8 mouse cellular contexts compared by ENCODE assay signal in the genomic region with DNA sequence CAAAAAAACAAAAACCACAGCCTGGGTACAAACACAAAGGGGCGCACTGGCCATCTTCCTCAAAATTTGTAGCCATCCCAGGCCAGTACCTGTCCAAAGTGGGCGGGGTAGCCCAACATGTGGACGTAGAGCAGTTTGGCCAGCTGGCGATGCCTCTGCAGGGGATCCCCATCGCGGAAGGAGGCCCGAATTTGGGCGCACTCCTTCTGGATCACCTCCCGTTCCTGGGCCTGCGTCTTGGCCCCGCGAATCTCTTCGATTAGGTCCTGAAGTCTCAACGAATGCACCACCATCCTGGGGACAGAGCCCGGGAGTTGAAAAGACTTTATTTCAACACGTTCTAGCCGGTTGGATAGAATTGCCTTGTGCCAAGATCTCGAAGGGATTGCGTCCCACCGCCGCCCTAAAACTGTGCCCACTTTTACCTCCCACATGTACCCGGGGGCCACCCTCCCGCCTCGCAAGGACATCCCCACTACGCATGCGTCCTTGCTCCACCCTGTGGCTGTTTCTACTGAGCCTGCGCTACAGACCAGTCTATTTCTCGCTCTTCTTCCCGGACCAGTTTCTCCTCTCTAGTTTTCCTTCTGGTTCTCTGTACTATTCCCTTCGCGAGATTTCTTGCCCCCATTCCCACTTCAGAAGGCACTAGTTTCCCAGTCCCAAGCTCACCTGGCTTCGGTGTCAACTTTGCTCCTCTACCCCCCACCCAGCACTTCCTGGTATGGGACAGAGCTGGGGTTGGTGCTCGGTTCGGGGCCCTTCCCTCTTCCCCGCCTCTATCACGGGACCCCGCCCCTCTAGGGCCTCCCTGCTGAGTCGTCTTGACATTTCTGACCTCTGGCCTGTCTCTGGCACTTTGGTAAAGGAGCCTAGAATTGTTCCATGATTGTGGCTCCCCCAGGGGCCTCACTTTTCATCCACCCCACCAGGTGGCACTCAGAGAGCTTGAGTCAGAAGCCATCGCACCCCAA. TPM values are rescaled to one million over a fixed set of nuclear protein-coding genes. Genes with fewer than 3 reads are reported as not detected.
A peak's percentile ranks its signal among the peaks of the same experiment; 100 is the strongest.
DNase-seq lines count a peak whose midpoint lies in the region; ATAC-seq and TF ChIP-seq lines count a peak whose summit lies in the region.

A gene (minus strand): TSS at position 758 of the 974 bp plus-strand sequence.

- peak within 1 kb of the TSS; percentile 96 for H3K4me2 ChIP-seq in forebrain, postnatal 0 days (ENCODE audit: low read depth)
- peak within 1 kb of the TSS; percentile 94 for H3K4me2 ChIP-seq in lung, postnatal 0 days (replicated peaks; ENCODE audit: low read depth, low read length)

- peak; percentile 99 for DNase-seq in G1E (ENCODE audit: low spot score)
- peak; percentile 88 for DNase-seq in cerebellum, adult 11-12 months
- peak; percentile 93 for DNase-seq in forebrain, postnatal 0 days
- DNase-seq in heart, postnatal 4 days: peak; percentile 79
- peak; percentile 90 for DNase-seq in layer of hippocampus, adult 9-11 months
- DNase-seq in lung, postnatal 0 days (ENCODE audit: low spot score): peak; percentile 89
- DNase-seq in ovary, postnatal 10 days (ENCODE audit: low spot score): peak; percentile 64
- DNase-seq in thymus, postnatal 14 days: peak; percentile 89

- peaks cover 43% of the 10 kb centered on the region for H3K36me3 ChIP-seq in G1E (replicated peaks)
- peaks cover 2% of the 10 kb centered on the region; the same call in 1 of the 2 replicates for H3K36me3 ChIP-seq in forebrain, postnatal 0 days (ENCODE audit: insufficient read depth)
- 0 out of 2 replicates have a peak, but pooled peaks cover 2% of the 10 kb centered on the region for H3K36me3 ChIP-seq in lung, postnatal 0 days (ENCODE audit: insufficient read depth, low read length)

- peak within 1 kb of the TSS; percentile 83 for H3K27ac ChIP-seq in forebrain, postnatal 0 days (ENCODE audit: low read depth, low read length)
- H3K27ac ChIP-seq in lung, postnatal 0 days (ENCODE audit: low read length): peak within 1 kb of the TSS; percentile 32; the same call in 1 of the 2 replicates

- peak within 1 kb of the TSS; percentile 75 for H3K4me3 ChIP-seq in G1E (ENCODE audit: low read depth, low read length)
- H3K4me3 ChIP-seq in forebrain, postnatal 0 days (ENCODE audit: low read depth, low read length): peak within 1 kb of the TSS; percentile 35
- peak within 1 kb of the TSS; percentile 54 for H3K4me3 ChIP-seq in lung, postnatal 0 days (ENCODE audit: low read depth, low read length)

- ATAC-seq in G1E (ENCODE audit: extremely low read depth, insufficient number of reproducible peaks, low FRiP score, poor library complexity, severe bottlenecking): peak; percentile 96
- peak; percentile 65 for ATAC-seq in forebrain, postnatal 0 days
- ATAC-seq in lung, postnatal 0 days: peak; percentile 84

- WGBS in forebrain, postnatal 0 days: under 1% methylated on average over 39 of the region's 39 CpGs
- WGBS in lung, postnatal 0 days: 1% methylated on average over 39 of the region's 39 CpGs

- H3K27me3 ChIP-seq in G1E (ENCODE audit: insufficient read depth, low read length): peaks cover 23% of the 10 kb centered on the region
- H3K27me3 ChIP-seq in forebrain, postnatal 0 days (ENCODE audit: insufficient read depth, low read length): no peaks in the 10 kb centered on the region
- peaks cover 14% of the 10 kb centered on the region; the same call in 1 of the 2 replicates for H3K27me3 ChIP-seq in lung, postnatal 0 days (replicated peaks; ENCODE audit: insufficient read depth, low read length)

- H3K9ac ChIP-seq in forebrain, postnatal 0 days: peak within 1 kb of the TSS; percentile 69
- H3K9ac ChIP-seq in lung, postnatal 0 days (replicated peaks; ENCODE audit: low read depth): peak within 1 kb of the TSS; percentile 48

- no peak for TF ChIP-seq EP300 in lung, postnatal 0 days (IDR thresholded peaks at IDR 0.05)

- no peak for TF ChIP-seq CTCF in G1E (IDR thresholded peaks at IDR 0.05; ENCODE audit: low read depth, low read length)
- TF ChIP-seq CTCF in forebrain, postnatal 0 days (IDR thresholded peaks at IDR 0.05; ENCODE audit: low read depth): peak; percentile 58
- peak; percentile 49 for TF ChIP-seq CTCF in lung, postnatal 0 days (IDR thresholded peaks at IDR 0.05)

- H3K4me1 ChIP-seq in G1E (ENCODE audit: insufficient read depth, low read depth, low read length): peaks cover 62% of the 10 kb centered on the region
- peaks cover 41% of the 10 kb centered on the region for H3K4me1 ChIP-seq in forebrain, postnatal 0 days (ENCODE audit: insufficient read depth)
- 0 out of 2 replicates have a peak, but pooled peaks cover 4% of the 10 kb centered on the region for H3K4me1 ChIP-seq in lung, postnatal 0 days (ENCODE audit: insufficient read depth, low read depth, low read length)

- H3K9me3 ChIP-seq in G1E (replicated peaks): no peaks in the 10 kb centered on the region
- H3K9me3 ChIP-seq in forebrain, postnatal 0 days (ENCODE audit: low read length): no peaks in the 10 kb centered on the region
- H3K9me3 ChIP-seq in lung, postnatal 0 days (ENCODE audit: low read length): no peaks in the 10 kb centered on the region

RNA-seq across cellular contexts. Expression of the gene that starts here (rescaled TPM):
- total RNA-seq in G1E (2014; fragmentation: Nextera tagmentation): 45.8 and 47.8 TPM in 2 replicates
- total RNA-seq in G1E (2017): 17.1 and 31.8 TPM in 2 replicates
- polyA plus RNA-seq in G1E (2012): 16.0 and 21.8 TPM in 2 replicates
- total RNA-seq in forebrain, postnatal 0 days (2014; rRNA removed): 11.3 and 12.8 TPM in 2 replicates
- polyA plus RNA-seq in forebrain, postnatal 0 days (2015; fragmentation: Nextera tagmentation; extraction: Ambion mirVana): 4.2 and 5.5 TPM in 2 replicates
- total RNA-seq in heart, postnatal 4 days (2021): 1 to 10 TPM; 3.3 to 5.6 TPM
- 11.5 and 13.3 TPM in 2 replicates for polyA plus RNA-seq in lung, postnatal 0 days (2015; fragmentation: Nextera tagmentation; extraction: Ambion mirVana)

Comparison
In these comparisons a context has a peak if more than half of its experiments do, and no peak if none do; other contexts are left out.
1. Peak in every context shown above with its lines: DNase-seq, ATAC-seq, H3K4me3 ChIP-seq and H3K27ac ChIP-seq.